Mouse (Mus musculus) heart, embryonic 10.5 days (tissue): Measurements from ENCODE around the gene Lnx1. TPM values are rescaled to one million over a fixed set of nuclear protein-coding genes. Genes with fewer than 3 reads are reported as not detected.

Source experiments
- DNase-seq: peaks from one replicate; pipeline ENCODE4 v3.0.0-alpha.2; 2017; ENCODE audit warnings: low spot score
- H3K27ac ChIP-seq: fragments of 300-500 bp; sonication (generic); 2 replicates; pipeline ENCODE4 v1.5.1; 2016; ENCODE audit warnings: mild to moderate bottlenecking
- H3K27me3 ChIP-seq: fragments of 300-500 bp; sonication (generic); 2 replicates; pipeline ENCODE4 v1.6.1; 2016; ENCODE audit warnings: mild to moderate bottlenecking; ENCODE audit not compliant: poor library complexity, insufficient read depth, severe bottlenecking
- H3K36me3 ChIP-seq: fragments of 300-500 bp; sonication (generic); 2 replicates; pipeline ENCODE4 v1.6.1; 2016; ENCODE audit warnings: mild to moderate bottlenecking, moderate library complexity
- H3K4me1 ChIP-seq: fragments of 300-500 bp; sonication (generic); 2 replicates; pipeline ENCODE4 v1.6.1; 2016; ENCODE audit warnings: mild to moderate bottlenecking
- H3K4me3 ChIP-seq: fragments of 300-500 bp; sonication (generic); 2 replicates; pipeline ENCODE4 v1.5.1; 2016; ENCODE audit warnings: mild to moderate bottlenecking, moderate library complexity
- H3K9me3 ChIP-seq: fragments of 300-500 bp; sonication (generic); 2 replicates; pipeline ENCODE4 v1.6.1; 2016; ENCODE audit warnings: mild to moderate bottlenecking, moderate library complexity
- WGBS: fragments of 180-500 bp; shearing (Covaris S2); methylation state at CpG from one replicate; pipeline ENCODE4 v1.1.7; 2016; 5-methylcytosine and 5-hydroxymethylcytosine counted together
- polyA plus RNA-seq: library from polyadenylated mRNA; unstranded; fragments of >200 nt; fragmentation: Nextera tagmentation; extraction: Ambion mirVana; gene quantifications from 2 replicates; pipeline ENCODE4 v1.2.1, GENCODE M21; 2016

Gene Lnx1
- polyA plus RNA-seq, 1 experiment from 2014 or later = 0.87 TPM

DNA sequence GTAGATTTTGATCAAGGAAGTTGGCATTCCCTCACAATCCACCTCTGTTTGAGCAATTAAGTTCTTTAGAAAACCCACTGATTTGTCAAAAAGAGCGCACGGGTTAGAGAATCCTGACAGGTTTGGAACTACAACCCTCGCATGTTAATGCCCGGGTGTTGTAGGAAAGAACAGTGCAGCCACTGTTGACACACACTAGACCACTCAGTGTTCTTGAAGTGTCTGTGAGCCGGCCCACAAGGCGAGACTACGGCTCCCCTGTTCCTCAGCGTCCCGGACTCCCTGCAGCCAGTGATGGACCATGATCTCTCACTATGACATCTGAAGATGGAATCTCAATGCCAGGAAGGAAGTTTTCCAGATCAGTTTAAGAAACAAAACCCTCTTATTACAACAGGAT, 17.9 kb upstream of the Lnx1 start:
- Histone ChIP-seq H3K4me3 (no peak overlapping the region), H3K27ac (no peak overlapping the region), H3K27me3 (peaks cover 18% of the 10 kb centered on the region; the same call in 1 of the 2 replicates), H3K36me3 (no peaks in the 10 kb centered on the region), H3K4me1 (peaks cover 3% of the 10 kb centered on the region; the same call in 1 of the 2 replicates), H3K9me3 (no peaks in the 10 kb centered on the region)
- DNase-seq = no peak
- 64% methylated on average over 9 of the region's 9 CpGs for WGBS

DNA sequence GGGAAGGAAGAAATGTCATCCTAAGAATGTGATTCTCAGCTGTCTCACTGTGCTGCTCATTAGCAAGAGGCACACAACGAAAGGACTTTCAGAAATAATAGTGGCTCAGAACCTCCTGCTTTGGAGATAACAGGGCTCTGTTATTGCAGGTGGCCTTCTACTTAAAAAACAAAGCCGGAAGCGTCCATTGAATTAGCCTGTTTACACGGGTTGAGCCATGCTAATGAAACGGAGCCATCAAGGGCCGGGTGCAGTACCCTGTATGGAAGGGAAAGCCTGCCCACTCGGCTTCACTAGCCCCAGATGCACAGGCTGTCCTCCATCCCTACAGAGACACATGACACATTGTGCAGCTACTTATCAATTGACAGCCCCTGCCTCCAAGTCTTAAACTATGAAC, 13.5 kb upstream of the Lnx1 start:
- Histone ChIP-seq H3K27me3 (peaks cover 22% of the 10 kb centered on the region), H3K4me1 (peaks cover 3% of the 10 kb centered on the region; the same call in 1 of the 2 replicates), H3K9me3 (no peaks in the 10 kb centered on the region), H3K36me3 (no peaks in the 10 kb centered on the region), H3K27ac (no peak overlapping the region), H3K4me3 (no peak overlapping the region)
- 21% methylated on average over 7 of the region's 7 CpGs for WGBS
- DNase-seq = no peak

DNA sequence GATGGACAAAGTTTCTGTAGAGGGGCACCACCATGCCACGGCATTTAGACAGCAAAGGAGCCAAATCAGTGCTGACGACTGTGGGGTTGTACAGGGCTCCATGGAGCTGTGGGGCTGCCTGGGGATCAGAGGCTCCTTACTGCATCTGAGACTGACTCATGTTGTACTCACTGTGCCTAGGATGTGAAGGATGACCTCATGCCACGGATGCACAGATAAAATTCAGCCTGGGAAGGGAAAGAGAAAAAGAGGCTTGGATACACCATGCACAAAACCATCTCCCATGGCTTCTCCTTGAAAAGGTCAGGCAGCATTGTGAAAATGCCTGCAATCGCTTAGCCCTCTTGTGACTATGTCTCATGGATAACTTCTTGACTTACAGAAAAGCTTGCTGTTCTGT, 10.1 kb upstream of the Lnx1 start:
- WGBS = 60% methylated on average over 4 of the region's 4 CpGs
- no peak overlapping the region for H3K4me3 ChIP-seq

DNA sequence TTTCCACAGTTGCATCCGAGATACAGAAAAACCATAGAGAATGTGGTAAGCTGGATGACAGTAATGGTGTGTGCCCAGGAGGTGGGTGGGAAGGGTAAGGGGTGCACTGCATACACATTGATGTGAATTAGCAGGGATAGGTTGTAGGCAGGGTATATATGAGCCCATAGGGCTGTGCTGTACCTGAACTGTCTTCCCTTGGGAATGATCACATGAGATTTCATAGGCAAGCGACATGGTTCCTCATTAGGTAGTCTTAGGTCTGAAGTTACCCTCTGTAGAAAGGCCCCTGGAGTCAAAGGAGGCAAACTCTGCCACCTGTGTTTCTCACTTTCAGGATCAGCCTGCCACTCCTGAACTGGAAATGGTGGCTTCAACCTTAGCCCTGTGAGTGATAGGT, 9.3 kb upstream of the Lnx1 start:
- Histone ChIP-seq H3K27ac (no peak overlapping the region), H3K36me3 (no peaks in the 10 kb centered on the region), H3K4me3 (no peak overlapping the region), H3K27me3 (peaks cover 30% of the 10 kb centered on the region), H3K4me1 (peaks cover 3% of the 10 kb centered on the region; the same call in 1 of the 2 replicates), H3K9me3 (no peaks in the 10 kb centered on the region)
- DNase-seq = no peak
- 76% methylated on average over 2 of the region's 2 CpGs for WGBS

More for the DNA sequence above, 10.1 kb upstream of the Lnx1 start:
- peaks cover 3% of the 10 kb centered on the region; the same call in 1 of the 2 replicates for H3K4me1 ChIP-seq
- H3K27ac ChIP-seq = no peak overlapping the region
- H3K9me3 ChIP-seq = no peaks in the 10 kb centered on the region
- DNase-seq = no peak
- H3K36me3 ChIP-seq = no peaks in the 10 kb centered on the region
- peaks cover 23% of the 10 kb centered on the region for H3K27me3 ChIP-seq

DNA sequence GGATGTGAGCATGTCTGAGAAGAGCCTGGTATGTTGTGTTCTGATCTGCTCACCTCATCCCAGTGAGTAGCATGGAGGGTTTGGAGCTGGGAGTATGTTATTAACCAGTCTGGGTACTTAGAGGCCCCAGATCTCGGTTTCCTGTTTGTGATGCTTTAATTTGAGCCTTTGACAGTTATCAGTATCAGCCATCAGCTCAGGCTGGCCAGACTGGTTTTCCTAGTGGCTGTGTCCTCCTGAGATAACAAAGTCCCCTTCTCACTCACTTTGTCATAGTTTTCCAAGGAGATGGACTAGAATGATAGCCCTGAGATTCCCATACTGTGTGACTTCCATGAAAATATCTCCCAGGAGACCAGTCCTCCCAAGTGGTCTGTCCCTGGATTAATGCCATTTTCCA, 8.3 kb upstream of the Lnx1 start:
- Histone ChIP-seq H3K36me3 (no peaks in the 10 kb centered on the region), H3K27me3 (peaks cover 39% of the 10 kb centered on the region), H3K4me1 (0 out of 2 replicates have a peak, but pooled peaks cover under 1% of the 10 kb centered on the region), H3K4me3 (no peak overlapping the region), H3K9me3 (no peaks in the 10 kb centered on the region), H3K27ac (no peak overlapping the region)
- 47% methylated on average over 1 of the region's 1 CpGs for WGBS
- DNase-seq = no peak

DNA sequence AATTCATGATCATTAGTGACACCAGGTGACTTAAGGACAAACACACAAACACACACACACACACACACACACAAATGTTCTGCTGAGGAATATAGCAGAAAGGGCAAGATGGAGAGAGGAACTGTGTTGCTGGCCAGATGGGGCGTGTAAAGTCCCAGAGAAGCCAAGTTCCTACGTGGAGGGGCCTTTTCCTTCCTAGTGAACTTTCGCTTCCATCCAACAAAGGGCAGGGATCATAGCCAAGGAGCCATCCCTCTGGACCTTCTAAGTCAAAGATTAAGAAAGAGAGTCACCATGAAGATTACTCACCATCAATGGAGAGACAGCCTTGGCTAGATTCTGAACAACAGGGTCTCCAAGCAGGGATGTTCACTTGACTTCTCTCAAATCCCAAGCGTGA, 7.5 kb upstream of the Lnx1 start:
- WGBS = 86% methylated on average over 4 of the region's 4 CpGs

DNA sequence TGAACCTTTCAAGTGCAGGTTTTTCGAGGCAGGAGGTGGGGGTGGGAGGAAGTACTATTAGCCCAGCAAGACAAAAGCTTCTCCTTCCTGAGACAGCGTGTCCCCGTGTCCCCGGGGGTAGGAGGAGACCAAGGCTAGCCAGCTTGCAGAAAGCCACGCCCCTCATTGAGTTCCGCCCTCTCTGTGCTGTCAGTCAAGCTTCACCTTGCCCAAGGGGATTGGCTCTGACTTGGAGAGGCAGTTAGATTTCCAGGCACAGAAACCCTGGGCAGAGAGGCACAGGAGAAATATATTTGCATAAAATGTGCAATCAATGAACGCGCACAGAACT, 1.7 kb upstream of the Lnx1 start:
- peaks cover 26% of the 10 kb centered on the region for H3K4me1 ChIP-seq
- peak overlapping the region; percentile 83 for H3K27ac ChIP-seq

More for the DNA sequence above, 7.5 kb upstream of the Lnx1 start:
- no peak for DNase-seq
- H3K4me3 ChIP-seq = no peak overlapping the region
- peaks cover 4% of the 10 kb centered on the region; the same call in 1 of the 2 replicates for H3K4me1 ChIP-seq
- H3K27me3 ChIP-seq = peaks cover 39% of the 10 kb centered on the region
- no peak overlapping the region for H3K27ac ChIP-seq
- no peaks in the 10 kb centered on the region for H3K9me3 ChIP-seq
- no peaks in the 10 kb centered on the region for H3K36me3 ChIP-seq

DNA sequence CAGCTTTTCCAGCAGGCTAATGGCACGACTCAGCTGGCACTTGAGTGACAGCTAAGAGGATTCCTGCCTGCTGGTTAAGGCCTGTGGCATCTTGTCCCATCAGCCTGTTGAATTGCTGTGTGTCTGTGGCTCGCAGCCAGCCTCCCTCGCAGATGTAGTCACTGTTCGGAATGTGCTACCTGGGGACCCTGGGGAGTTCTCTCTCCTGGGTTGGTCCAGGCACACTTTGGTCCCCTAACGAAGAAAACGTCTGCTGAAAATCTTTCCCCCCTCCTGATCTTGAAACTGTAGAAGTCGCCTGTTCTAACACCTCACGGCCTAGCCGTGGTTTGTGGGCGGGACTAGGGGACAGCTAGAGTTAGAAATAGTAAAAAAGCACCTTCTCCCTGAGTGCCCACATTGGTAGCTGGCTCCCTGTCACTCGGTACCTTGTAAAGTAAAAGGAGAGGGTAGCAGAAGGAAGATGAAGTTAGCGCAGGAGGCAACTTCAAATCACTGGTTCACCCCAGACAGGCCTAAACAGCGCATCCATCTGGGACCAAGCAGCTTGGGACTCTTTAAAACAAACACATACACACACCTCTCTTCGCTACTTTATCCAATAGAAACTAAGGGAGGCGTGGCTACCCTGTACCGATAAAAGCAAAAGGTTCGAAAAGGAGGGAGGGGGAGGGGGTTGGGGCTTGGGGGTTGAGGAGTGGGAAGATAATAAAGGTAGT, 1.2 kb upstream of the Lnx1 start:
- Histone ChIP-seq H3K27ac (peak overlapping the region; percentile 83), H3K4me3 (peak overlapping the region; percentile 60), H3K27me3 (peaks cover 31% of the 10 kb centered on the region), H3K9me3 (no peaks in the 10 kb centered on the region), H3K4me1 (peaks cover 26% of the 10 kb centered on the region), H3K36me3 (no peaks in the 10 kb centered on the region)
- WGBS = 10% methylated on average over 17 of the region's 17 CpGs
- DNase-seq = peak; percentile 83

More for the DNA sequence above, 1.7 kb upstream of the Lnx1 start:
- Histone ChIP-seq H3K36me3 (no peaks in the 10 kb centered on the region), H3K27me3 (peaks cover 32% of the 10 kb centered on the region), H3K9me3 (no peaks in the 10 kb centered on the region), H3K4me3 (peak overlapping the region; percentile 60)
- WGBS = 0% methylated on average over 8 of the region's 8 CpGs
- DNase-seq = peak; percentile 96

DNA sequence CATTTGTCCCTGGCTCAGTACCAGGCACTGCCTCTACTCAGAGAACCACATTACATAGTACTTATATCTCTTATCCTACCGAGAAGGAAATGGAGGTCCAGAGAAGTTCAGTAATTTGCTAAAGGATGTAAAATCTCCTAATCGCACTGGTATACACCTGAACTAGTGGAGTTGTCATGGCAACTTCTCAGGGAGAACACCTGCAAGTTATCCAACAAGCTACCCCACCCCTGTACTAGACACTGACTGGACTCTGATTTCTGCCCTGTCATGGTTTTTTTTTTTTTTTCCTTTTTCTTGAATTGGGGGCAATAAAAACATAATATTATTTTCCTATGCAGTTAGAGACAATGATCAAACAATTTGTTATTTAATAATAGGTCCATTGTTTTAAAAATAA, 1.8 kb downstream of the Lnx1 start:
- no peak overlapping the region for H3K27ac ChIP-seq
- no peaks in the 10 kb centered on the region for H3K9me3 ChIP-seq
- 0 out of 2 replicates have a peak, but pooled peaks cover 5% of the 10 kb centered on the region for H3K27me3 ChIP-seq
- no peak overlapping the region for H3K4me3 ChIP-seq
- 82% methylated on average over 2 of the region's 2 CpGs for WGBS
- H3K36me3 ChIP-seq = no peaks in the 10 kb centered on the region
- peaks cover 26% of the 10 kb centered on the region for H3K4me1 ChIP-seq
- no peak for DNase-seq

DNA sequence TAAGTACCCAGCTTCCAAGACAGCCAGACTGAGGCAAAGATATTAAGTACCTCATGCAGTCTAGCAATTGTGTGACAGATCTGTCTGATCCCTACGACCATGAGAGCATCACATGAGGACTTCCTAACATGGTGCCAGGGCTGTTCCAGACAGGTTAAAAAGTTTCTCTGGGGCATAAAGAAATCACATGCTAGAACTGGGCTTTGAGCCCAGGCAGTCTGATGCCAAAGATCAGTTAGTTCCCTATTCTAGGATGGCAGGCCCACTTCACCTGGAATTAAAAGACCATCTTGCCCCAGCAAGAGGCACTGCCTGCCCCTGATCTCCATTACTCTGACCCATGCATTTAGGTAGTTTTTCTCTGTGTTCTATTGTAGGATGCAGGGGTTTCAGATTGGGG, 3.0 kb downstream of the Lnx1 start:
- H3K27me3 ChIP-seq = 0 out of 2 replicates have a peak, but pooled peaks cover 5% of the 10 kb centered on the region
- no peak overlapping the region for H3K27ac ChIP-seq
- WGBS = 82% methylated on average over 1 of the region's 1 CpGs
- H3K4me1 ChIP-seq = peaks cover 17% of the 10 kb centered on the region
- no peaks in the 10 kb centered on the region for H3K36me3 ChIP-seq
- DNase-seq = no peak
- H3K4me3 ChIP-seq = no peak overlapping the region
- no peaks in the 10 kb centered on the region for H3K9me3 ChIP-seq

DNA sequence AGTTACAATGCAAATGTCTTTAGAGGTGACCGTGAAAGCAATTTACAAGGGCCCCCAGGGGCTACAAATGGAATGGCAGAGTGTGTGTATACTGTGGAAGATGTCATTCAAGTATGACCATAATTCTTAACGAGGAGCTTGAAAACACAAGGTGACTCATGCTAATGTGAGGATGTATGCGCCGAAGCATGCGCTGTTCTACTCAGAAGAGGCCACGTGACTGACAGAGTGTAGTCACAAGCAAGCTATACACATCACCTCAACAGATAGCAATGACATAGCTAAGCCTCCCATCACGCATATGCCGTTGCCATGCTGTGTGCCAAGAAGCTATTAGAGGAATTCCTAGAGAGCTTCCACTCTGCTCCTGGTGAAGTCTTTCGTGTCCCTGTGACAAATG, 5.2 kb downstream of the Lnx1 start:
- H3K36me3 ChIP-seq = no peaks in the 10 kb centered on the region
- no peak overlapping the region for H3K4me3 ChIP-seq
- no peaks in the 10 kb centered on the region for H3K9me3 ChIP-seq
- no peak overlapping the region for H3K27ac ChIP-seq
- 89% methylated on average over 9 of the region's 9 CpGs for WGBS
- peaks cover 9% of the 10 kb centered on the region for H3K4me1 ChIP-seq
- no peak for DNase-seq
- H3K27me3 ChIP-seq = 0 out of 2 replicates have a peak, but pooled peaks cover 5% of the 10 kb centered on the region

DNA sequence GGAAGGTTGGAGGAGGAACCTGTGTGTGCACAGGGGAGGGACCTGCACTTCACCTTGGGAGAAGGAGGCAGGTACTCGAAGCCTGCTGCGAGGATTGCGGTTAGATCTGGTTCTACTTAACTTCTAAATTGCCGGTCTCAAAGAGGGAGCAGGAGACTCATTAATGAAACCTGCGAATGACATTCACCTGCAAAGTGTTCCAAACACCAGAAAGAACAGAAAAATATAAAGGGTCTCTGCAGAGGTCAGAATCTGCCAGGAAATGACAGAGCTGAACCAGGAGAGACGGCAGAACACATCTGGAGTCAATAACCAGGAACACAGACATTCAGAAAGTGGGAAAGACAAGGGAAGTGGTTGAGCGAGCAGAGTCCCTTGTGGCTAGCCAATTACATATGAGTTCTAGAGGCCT, 8.3 kb downstream of the Lnx1 start:
- no peaks in the 10 kb centered on the region for H3K27me3 ChIP-seq
- no peak overlapping the region for H3K4me3 ChIP-seq
- DNase-seq = no peak
- WGBS = 63% methylated on average over 7 of the region's 7 CpGs
- H3K9me3 ChIP-seq = no peaks in the 10 kb centered on the region
- H3K27ac ChIP-seq = no peak overlapping the region
- H3K36me3 ChIP-seq = no peaks in the 10 kb centered on the region
- peaks cover 9% of the 10 kb centered on the region for H3K4me1 ChIP-seq

DNA sequence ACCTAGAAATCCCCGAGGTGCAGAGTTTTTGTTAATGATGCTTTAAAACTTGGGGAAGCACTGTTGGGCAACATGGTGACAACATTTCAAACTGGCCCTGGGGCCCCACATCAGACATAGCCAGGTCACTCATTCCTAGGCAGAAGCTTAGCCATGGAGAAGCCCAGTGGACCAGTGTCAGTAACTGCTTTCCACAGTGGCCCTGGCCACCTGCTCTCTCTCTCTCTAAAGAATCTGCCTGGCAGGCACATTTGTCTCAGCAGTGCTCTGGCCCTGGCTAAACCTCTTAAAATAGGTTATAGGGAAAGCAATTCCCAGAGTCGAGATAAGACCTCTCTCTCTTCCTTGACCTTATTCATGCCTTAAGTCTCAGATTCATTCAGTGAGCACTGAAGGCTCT, 8.9 kb downstream of the Lnx1 start:
- WGBS = 49% methylated on average over 2 of the region's 2 CpGs
- DNase-seq = no peak
- Histone ChIP-seq H3K27ac (no peak overlapping the region), H3K4me1 (peaks cover 9% of the 10 kb centered on the region), H3K9me3 (no peaks in the 10 kb centered on the region), H3K4me3 (no peak overlapping the region), H3K27me3 (no peaks in the 10 kb centered on the region), H3K36me3 (no peaks in the 10 kb centered on the region)
